Mouse (Mus musculus) midbrain, postnatal 0 days (tissue): Measurements from ENCODE around the gene Stk10. TPM values are rescaled to one million over a fixed set of nuclear protein-coding genes. Genes with fewer than 3 reads are reported as not detected.
"Not testable (repeated sequence)": the region's sequence is repeated elsewhere in the genome, so short reads cannot be mapped to it uniquely, and the experiment has no call there.

Source experiments
- ATAC-seq: fragments of 200-750 bp; cut with Nextera tagmentation; 2 replicates; pipeline ENCODE4 v1.8.0; 2017; ENCODE audit warnings: moderate number of reproducible peaks, mild to moderate bottlenecking, moderate TSS enrichment, moderate library complexity; ENCODE audit not compliant: low FRiP score
- DNase-seq: peaks from one replicate; pipeline ENCODE4 v3.0.0-alpha.2; 2015; ENCODE audit warnings: low spot score
- H3K27ac ChIP-seq: fragments of 300-500 bp; sonication (generic); 2 replicates; pipeline ENCODE4 v1.5.1; 2014; ENCODE audit warnings: low read depth, mild to moderate bottlenecking, low read length, mixed read lengths
- H3K27me3 ChIP-seq: fragments of 300-500 bp; sonication (generic); 2 replicates; pipeline ENCODE4 v1.6.1; 2014; ENCODE audit warnings: low read length, control low read depth, mixed read lengths; ENCODE audit not compliant: insufficient read depth
- H3K36me3 ChIP-seq: fragments of 300-500 bp; sonication (generic); 2 replicates; pipeline ENCODE4 v1.6.1; 2014; ENCODE audit warnings: low read length, control low read depth, mixed read lengths; ENCODE audit not compliant: insufficient read depth
- H3K4me1 ChIP-seq: fragments of 300-500 bp; sonication (generic); 2 replicates; pipeline ENCODE4 v1.6.1; 2014; ENCODE audit warnings: mild to moderate bottlenecking, control low read depth, antibody characterized with exemption, low read length, mixed read lengths; ENCODE audit not compliant: insufficient read depth
- H3K4me2 ChIP-seq: fragments of 300-500 bp; sonication (generic); 2 replicates; pipeline ENCODE4 v1.6.1; 2014; ENCODE audit warnings: low read depth, mild to moderate bottlenecking, low read length, mixed read lengths; ENCODE audit not compliant: poor library complexity, severe bottlenecking
- H3K4me3 ChIP-seq: fragments of 300-500 bp; sonication (generic); 2 replicates; pipeline ENCODE4 v1.5.1; 2014; ENCODE audit warnings: low read depth, mild to moderate bottlenecking, low read length, moderate library complexity
- H3K9ac ChIP-seq: fragments of 300-500 bp; sonication (generic); replicated peaks from 2 replicates; pipeline ENCODE4 v1.6.1; 2014; ENCODE audit warnings: mild to moderate bottlenecking, low read length, moderate library complexity, mixed read lengths; ENCODE audit not compliant: poor library complexity, severe bottlenecking
- H3K9me3 ChIP-seq: fragments of 300-500 bp; sonication (generic); 2 replicates; pipeline ENCODE4 v1.6.1; 2016; ENCODE audit warnings: low read length, control low read depth
- CTCF ChIP-seq: IDR thresholded peaks from 2 replicates; pipeline ENCODE4 v1.5.1; 2016; ENCODE audit warnings: antibody characterized with exemption, mild to moderate bottlenecking
- WGBS: fragments of 180-500 bp; shearing (Covaris S2); extraction: QIAGEN DNeasy Blood & Tissue Kit; methylation state at CpG from one replicate; pipeline ENCODE4 v1.1.7; 2014; 5-methylcytosine and 5-hydroxymethylcytosine counted together
- polyA plus RNA-seq: library from polyadenylated mRNA; unstranded; fragments of >200 nt; fragmentation: Nextera tagmentation; extraction: Ambion mirVana; gene quantifications from 2 replicates; pipeline ENCODE4 v1.2.1, GENCODE M21; 2015
- total RNA-seq: library from RNA; depleted of rRNA; stranded (reverse); fragments of >200 nt; gene quantifications from 2 replicates; pipeline ENCODE4 v1.2.3, GENCODE M21; 2014

Gene Stk10
- total and polyA plus RNA-seq, 2 experiments from 2014 or later, result 0.99 to 9.4 TPM

- Histone ChIP-seq H3K4me2 (no peak overlapping the region), H3K9ac (no peak overlapping the region), H3K9me3 (no peaks in the 10 kb centered on the region), H3K27me3 (no peaks in the 10 kb centered on the region), H3K4me3 (no peak overlapping the region), H3K4me1 (no peaks in the 10 kb centered on the region), H3K36me3 (0 out of 2 replicates have a peak, but pooled peaks cover 2% of the 10 kb centered on the region), H3K27ac (no peak overlapping the region)
- TF ChIP-seq CTCF, result no peak
- WGBS, result 95% methylated on average over 2 of the region's 2 CpGs
- no peak for ATAC-seq
- no peak for DNase-seq
These were observed 29.4 kb upstream of the Stk10 start for GRCm38 (mm10) chr11:32503711-32504110.

- Histone ChIP-seq H3K9me3 (no peaks in the 10 kb centered on the region), H3K27ac (no peak overlapping the region), H3K27me3 (no peaks in the 10 kb centered on the region), H3K4me3 (no peak overlapping the region), H3K9ac (no peak overlapping the region), H3K4me1 (no peaks in the 10 kb centered on the region), H3K4me2 (no peak overlapping the region), H3K36me3 (no peaks in the 10 kb centered on the region)
- ATAC-seq (no peak), DNase-seq (no peak)
- WGBS, result 86% methylated on average over 7 of the region's 7 CpGs
- TF ChIP-seq CTCF, result no peak
These were observed 27.9 kb upstream of the Stk10 start for GRCm38 (mm10) chr11:32505091-32505739.

- Histone ChIP-seq H3K4me1 (no peaks in the 10 kb centered on the region), H3K4me2 (no peak overlapping the region), H3K4me3 (no peak overlapping the region), H3K9me3 (no peaks in the 10 kb centered on the region), H3K36me3 (peaks cover 2% of the 10 kb centered on the region; the same call in 1 of the 2 replicates), H3K27me3 (no peaks in the 10 kb centered on the region), H3K9ac (no peak overlapping the region), H3K27ac (no peak overlapping the region)
- no peak for DNase-seq
- no peak for ATAC-seq
- peak; percentile 19 for TF ChIP-seq CTCF
- 64% methylated on average over 1 of the region's 1 CpGs for WGBS
These were observed 22.2 kb upstream of the Stk10 start for GRCm38 (mm10) chr11:32510930-32511329.

GRCm38 (mm10) chr11:32514853-32515252 lies 18.3 kb upstream of the Stk10 start:
- H3K9me3 ChIP-seq, ATAC-seq, H3K9ac ChIP-seq, H3K4me1 ChIP-seq, H3K4me3 ChIP-seq, H3K4me2 ChIP-seq, H3K27me3 ChIP-seq, DNase-seq, H3K27ac ChIP-seq: not testable (repeated sequence)
- WGBS, result 93% methylated on average over 5 of the region's 5 CpGs
- H3K36me3 ChIP-seq, result peaks cover 13% of the 10 kb centered on the region; the same call in 1 of the 2 replicates

GRCm38 (mm10) chr11:32516091-32516490 lies 17.0 kb upstream of the Stk10 start:
- no peak for ATAC-seq
- Histone ChIP-seq H3K4me1 (no peaks in the 10 kb centered on the region), H3K4me2 (no peak overlapping the region), H3K36me3 (peaks cover 13% of the 10 kb centered on the region; the same call in 1 of the 2 replicates), H3K27me3 (no peaks in the 10 kb centered on the region), H3K4me3 (no peak overlapping the region), H3K9me3 (no peaks in the 10 kb centered on the region), H3K9ac (no peak overlapping the region), H3K27ac (no peak overlapping the region)
- DNase-seq, result no peak
- WGBS, result 88% methylated on average over 12 of the region's 12 CpGs
- TF ChIP-seq CTCF, result no peak

GRCm38 (mm10) chr11:32516916-32517712 lies 16.0 kb upstream of the Stk10 start:
- 84% methylated on average over 8 of the region's 8 CpGs for WGBS
- Histone ChIP-seq H3K4me2 (no peak overlapping the region), H3K4me1 (no peaks in the 10 kb centered on the region), H3K4me3 (no peak overlapping the region), H3K27ac (no peak overlapping the region), H3K9me3 (no peaks in the 10 kb centered on the region), H3K27me3 (no peaks in the 10 kb centered on the region), H3K9ac (no peak overlapping the region), H3K36me3 (peaks cover 13% of the 10 kb centered on the region; the same call in 1 of the 2 replicates)
- ATAC-seq (no peak), DNase-seq (no peak)
- TF ChIP-seq CTCF, result no peak
